10 mouse cellular contexts compared by ENCODE assay signal in the genomic region with DNA sequence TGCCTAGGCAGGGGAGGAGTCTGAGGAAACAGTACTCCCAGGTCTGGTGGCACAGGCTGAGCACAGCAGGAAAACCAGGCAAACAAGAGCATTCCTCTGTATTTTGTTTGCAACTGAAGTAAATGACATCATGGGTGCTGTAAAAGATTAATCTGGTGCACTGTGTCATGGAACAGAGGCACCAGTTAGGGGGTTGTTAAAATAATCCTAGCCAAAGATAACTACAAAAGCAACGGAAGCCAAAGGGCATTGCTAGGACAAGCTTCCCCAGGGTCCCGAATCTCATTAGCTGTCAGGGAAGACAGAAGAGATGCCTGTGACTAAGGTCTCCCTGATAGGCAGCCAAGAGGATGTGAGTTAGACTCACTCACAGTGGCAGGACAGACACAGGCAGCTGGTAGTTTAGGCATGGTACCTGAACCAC. TPM values are rescaled to one million over a fixed set of nuclear protein-coding genes. Genes with fewer than 3 reads are reported as not detected.
DNase-seq lines count a peak whose midpoint lies in the region; ATAC-seq and TF ChIP-seq lines count a peak whose summit lies in the region.
"Had no signal": no experiment of that assay in that cellular context is flagged by ENCODE, and none has a peak within 500 bp of the region (broad histone marks: within the 10 kb centered on the region; RNA-seq: fewer than 3 reads in every experiment).

No protein-coding gene starts in this region.

- H3K36me3 ChIP-seq in lung, postnatal 0 days (ENCODE audit: insufficient read depth, low read length) = no peaks in the 10 kb centered on the region
- H3K36me3 ChIP-seq in heart, embryonic 13.5 days = no peaks in the 10 kb centered on the region
- H3K36me3 ChIP-seq in kidney, embryonic 16.5 days (ENCODE audit: insufficient read depth, low read length) = no peaks in the 10 kb centered on the region
- H3K36me3 ChIP-seq: limb, embryonic 13.5 days had no signal

- peak; percentile 23; the same call in 1 of the 2 replicates for ATAC-seq in lung, postnatal 0 days
- no peak for ATAC-seq in heart, embryonic 13.5 days (ENCODE audit: extremely low read depth, insufficient number of reproducible peaks, low FRiP score, low TSS enrichment)
- ATAC-seq in kidney, embryonic 16.5 days (ENCODE audit: low FRiP score, low TSS enrichment) = peak; percentile 52; the same call in 1 of the 2 replicates
- ATAC-seq in granulocyte monocyte progenitor cell, adult 5-6 weeks (replicated peaks; ENCODE audit: poor library complexity, severe bottlenecking) = no peak
- ATAC-seq: forebrain, embryonic 14.5 days had no signal

- no peak overlapping the region for H3K4me2 ChIP-seq in lung, postnatal 0 days (replicated peaks; ENCODE audit: low read depth, low read length)
- no peak overlapping the region for H3K4me2 ChIP-seq in heart, embryonic 13.5 days
- no peak overlapping the region for H3K4me2 ChIP-seq in kidney, embryonic 16.5 days (replicated peaks; ENCODE audit: low read depth, low read length)
- H3K4me2 ChIP-seq: limb, embryonic 13.5 days had no signal

- no peaks in the 10 kb centered on the region for H3K27me3 ChIP-seq in lung, postnatal 0 days (replicated peaks; ENCODE audit: insufficient read depth, low read length)
- no peaks in the 10 kb centered on the region for H3K27me3 ChIP-seq in heart, embryonic 13.5 days (replicated peaks)
- H3K27me3 ChIP-seq in kidney, embryonic 16.5 days (ENCODE audit: insufficient read depth, low read length) = no peaks in the 10 kb centered on the region

- 5% methylated on average over 2 of the region's 2 CpGs for WGBS in lung, postnatal 0 days
- WGBS in heart, embryonic 13.5 days = 4% methylated on average over 2 of the region's 2 CpGs
- 8% methylated on average over 2 of the region's 2 CpGs for WGBS in kidney, embryonic 16.5 days

- peaks cover 12% of the 10 kb centered on the region; the same call in 1 of the 2 replicates for H3K4me1 ChIP-seq in lung, postnatal 0 days (ENCODE audit: insufficient read depth, low read depth, low read length)
- peaks cover 49% of the 10 kb centered on the region for H3K4me1 ChIP-seq in heart, embryonic 13.5 days
- peaks cover 35% of the 10 kb centered on the region for H3K4me1 ChIP-seq in kidney, embryonic 16.5 days (ENCODE audit: insufficient read depth, low read length)

- peak overlapping the region; percentile 47; the same call in 1 of the 2 replicates for H3K27ac ChIP-seq in lung, postnatal 0 days (ENCODE audit: low read length)
- peak overlapping the region; percentile 94 for H3K27ac ChIP-seq in heart, embryonic 13.5 days (replicated peaks)
- peak overlapping the region; percentile 80 for H3K27ac ChIP-seq in kidney, embryonic 16.5 days (ENCODE audit: low read length)
- H3K27ac ChIP-seq: limb, embryonic 13.5 days had no signal

- no peak for TF ChIP-seq CTCF in lung, postnatal 0 days (IDR thresholded peaks at IDR 0.05)

- peak; percentile 48; the same call in 1 of the 2 replicates for TF ChIP-seq EP300 in lung, postnatal 0 days (IDR thresholded peaks at IDR 0.05)

- H3K9ac ChIP-seq in lung, postnatal 0 days (replicated peaks; ENCODE audit: low read depth) = no peak overlapping the region
- 0 out of 2 replicates have a peak overlapping the region, but pooled peaks have one; percentile 37 for H3K9ac ChIP-seq in heart, embryonic 13.5 days
- no peak overlapping the region for H3K9ac ChIP-seq in kidney, embryonic 16.5 days (replicated peaks; ENCODE audit: low read length)
- H3K9ac ChIP-seq: limb, embryonic 13.5 days had no signal

- peak; percentile 81 for DNase-seq in lung, postnatal 0 days (ENCODE audit: low spot score)
- DNase-seq in lung, postnatal 14 days = no peak
- no peak for DNase-seq in urinary bladder, postnatal 36 days (ENCODE audit: low spot score in 2 of 2)
- DNase-seq in frontal cortex, adult 2 months (ENCODE audit: extremely low spot score in 1 of 2, low spot score in 1 of 2) = no peak
- DNase-seq: cerebellum, adult 2 months had no signal

- no peak overlapping the region for H3K4me3 ChIP-seq in lung, postnatal 0 days (ENCODE audit: low read depth, low read length)
- H3K4me3 ChIP-seq in heart, embryonic 13.5 days = no peak overlapping the region
- no peak overlapping the region for H3K4me3 ChIP-seq in kidney, embryonic 16.5 days (ENCODE audit: low read length)
- H3K4me3 ChIP-seq: limb, embryonic 13.5 days had no signal

- H3K9me3 ChIP-seq in lung, postnatal 0 days (ENCODE audit: low read length) = no peaks in the 10 kb centered on the region
- no peaks in the 10 kb centered on the region for H3K9me3 ChIP-seq in heart, embryonic 13.5 days
- no peaks in the 10 kb centered on the region for H3K9me3 ChIP-seq in kidney, embryonic 16.5 days (ENCODE audit: low read length)
- H3K9me3 ChIP-seq: limb, embryonic 13.5 days had no signal

RNA-seq across cellular contexts. Expression of gene Hint1, which starts 14.9 kb away (rescaled TPM):
- polyA plus RNA-seq in lung, postnatal 0 days (2015; fragmentation: Nextera tagmentation; extraction: Ambion mirVana) = 500 and 528 TPM in 2 replicates
- 637 and 710 TPM in 2 replicates for polyA plus RNA-seq in heart, embryonic 13.5 days (2015; fragmentation: Nextera tagmentation; extraction: Ambion mirVana)
- 540 and 595 TPM in 2 replicates for polyA plus RNA-seq in kidney, embryonic 16.5 days (2015; fragmentation: Nextera tagmentation; extraction: Ambion mirVana)
- 686 and 699 TPM in 2 replicates for total RNA-seq in granulocyte monocyte progenitor cell, adult 5-6 weeks (2014; fragmentation: Nextera tagmentation)
- 600 and 654 TPM in 2 replicates for total RNA-seq in granulocyte monocyte progenitor cell, adult 5-6 weeks (2017)
- polyA plus RNA-seq in frontal cortex, adult 2 months (2012; rRNA removed) = 469 and 505 TPM in 2 replicates

RNA-seq across cellular contexts. Expression of gene Lyrm7, which starts 20.3 kb away (rescaled TPM):
- 2.3 and 3.1 TPM in 2 replicates for polyA plus RNA-seq in lung, postnatal 0 days (2015; fragmentation: Nextera tagmentation; extraction: Ambion mirVana)
- 12.2 and 17.2 TPM in 2 replicates for polyA plus RNA-seq in heart, embryonic 13.5 days (2015; fragmentation: Nextera tagmentation; extraction: Ambion mirVana)
- polyA plus RNA-seq in kidney, embryonic 16.5 days (2015; fragmentation: Nextera tagmentation; extraction: Ambion mirVana) = 6.3 and 9.2 TPM in 2 replicates
- total RNA-seq in granulocyte monocyte progenitor cell, adult 5-6 weeks (2014; fragmentation: Nextera tagmentation) = 4.0 and 9.3 TPM in 2 replicates
- total RNA-seq in granulocyte monocyte progenitor cell, adult 5-6 weeks (2017) = 2.0 and 11.1 TPM in 2 replicates
- 17.0 and 18.7 TPM in 2 replicates for polyA plus RNA-seq in frontal cortex, adult 2 months (2012; rRNA removed)

RNA-seq across cellular contexts. Expression of gene Gpx3, which starts 21.2 kb away (rescaled TPM):
- polyA plus RNA-seq in lung, postnatal 0 days (2015; fragmentation: Nextera tagmentation; extraction: Ambion mirVana) = 342 and 535 TPM in 2 replicates
- polyA plus RNA-seq in heart, embryonic 13.5 days (2015; fragmentation: Nextera tagmentation; extraction: Ambion mirVana) = 1,129 and 1,294 TPM in 2 replicates
- 262 and 297 TPM in 2 replicates for polyA plus RNA-seq in kidney, embryonic 16.5 days (2015; fragmentation: Nextera tagmentation; extraction: Ambion mirVana)
- total RNA-seq in granulocyte monocyte progenitor cell, adult 5-6 weeks (2014; fragmentation: Nextera tagmentation) = 24.9 and 29.6 TPM in 2 replicates
- total RNA-seq in granulocyte monocyte progenitor cell, adult 5-6 weeks (2017) = 1.6 and 4.0 TPM in 2 replicates
- polyA plus RNA-seq in frontal cortex, adult 2 months (2012; rRNA removed) = 11.7 and 14.9 TPM in 2 replicates

Comparison
In these comparisons a context has a peak if more than half of its experiments do, and no peak if none do; other contexts are left out.
1. ATAC-seq: peak in lung, postnatal 0 days (single experiment) and kidney, embryonic 16.5 days (single experiment); none in heart, embryonic 13.5 days (single experiment) and granulocyte monocyte progenitor cell, adult 5-6 weeks (single experiment).
2. RNA of gene Gpx3, which starts 21.2 kb away (polyA plus RNA-seq): 1,129 to 1,294 TPM in heart, embryonic 13.5 days, 342 to 535 TPM in lung, postnatal 0 days and 262 to 297 TPM in kidney, embryonic 16.5 days; 11.7 to 14.9 TPM in frontal cortex, adult 2 months; every median in the first group is over 10 times any median in the second.
3. Peak in every context shown above with its lines, with median percentiles within 50 percentile points of each other: H3K27ac ChIP-seq.